Mouse (Mus musculus) mesoderm, embryonic 11.5 days (tissue): ENCODE results near the gene Tbx21.

Experiments
- DNase-seq: peaks from one replicate; pipeline ENCODE4 v3.0.0-alpha.2; 2012; ENCODE audit warnings: low read depth, low spot score

The Tbx21 gene

DNA sequence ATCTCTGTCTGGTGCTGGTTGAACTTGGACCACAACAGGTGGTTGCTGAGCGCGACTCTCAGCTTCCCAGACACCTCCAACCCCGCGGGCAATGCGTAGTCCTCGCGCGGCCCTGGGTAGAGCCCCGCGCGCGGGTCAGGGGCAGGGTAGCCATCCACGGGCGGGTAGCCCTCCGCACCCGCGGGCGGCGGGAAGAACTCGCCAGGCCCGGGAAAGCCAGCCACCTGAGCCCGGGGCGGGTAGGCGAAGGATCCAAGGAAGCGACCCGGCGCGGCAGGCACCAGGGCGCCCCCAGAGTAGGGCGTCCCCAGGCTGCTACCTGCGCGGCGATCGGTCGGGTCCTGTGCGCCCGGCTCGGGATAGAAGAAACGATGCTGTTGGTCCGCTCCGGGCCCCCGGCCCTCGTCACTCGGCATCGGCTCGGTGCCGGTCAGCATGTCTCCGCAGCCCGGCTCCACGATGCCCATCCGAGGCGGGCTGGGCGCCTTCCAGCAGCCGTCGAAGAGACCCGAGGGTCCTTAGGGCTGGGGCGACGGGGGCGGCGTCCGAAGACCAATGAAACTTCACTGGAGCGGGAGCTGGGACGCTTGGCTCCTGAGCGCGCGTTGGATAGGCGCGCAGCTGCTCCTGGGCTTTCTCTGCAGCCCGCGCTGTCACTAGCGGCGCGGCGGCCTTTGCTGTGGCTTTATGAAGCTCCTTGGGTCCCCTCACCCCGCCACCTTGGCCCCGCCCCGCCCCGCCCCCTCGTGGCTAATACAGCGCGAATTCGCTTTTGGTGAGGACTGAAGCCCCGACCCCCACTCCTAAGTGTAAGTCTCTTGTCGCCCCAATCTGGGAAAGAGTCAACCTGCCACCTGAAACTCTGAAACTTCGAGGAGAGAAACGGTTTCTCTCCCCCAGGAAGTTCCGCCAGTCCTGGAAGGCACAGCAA is at the start of gene Tbx21:
Tbx21 (minus strand) TSS at position 661 of the 931 bp plus-strand sequence.
- no peak for DNase-seq

DNA sequence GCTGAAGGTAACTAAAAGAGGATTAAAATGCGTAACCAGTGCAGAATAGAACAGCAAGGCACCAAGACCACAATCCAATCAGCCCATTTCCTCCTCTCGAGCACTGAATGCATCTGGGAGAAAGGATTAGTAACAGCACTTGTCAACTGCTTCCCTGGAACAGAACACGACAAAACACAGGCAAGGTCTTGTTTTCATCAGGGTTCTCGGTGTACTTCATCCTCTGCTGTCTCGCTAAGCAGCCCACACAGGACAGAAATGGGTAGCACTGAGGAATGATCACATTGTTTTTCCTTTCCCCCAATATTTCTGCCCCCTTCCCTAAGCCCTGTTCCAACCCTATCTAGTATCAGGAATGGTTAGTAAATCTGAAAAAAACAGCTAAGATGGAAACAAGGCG is 45.2 kb upstream of the Tbx21 start:
- DNase-seq = no peak

- DNase-seq = no peak
Measured at GRCm38 (mm10) chr11:97156999-97157398, 41.9 kb upstream of the Tbx21 start.

DNA sequence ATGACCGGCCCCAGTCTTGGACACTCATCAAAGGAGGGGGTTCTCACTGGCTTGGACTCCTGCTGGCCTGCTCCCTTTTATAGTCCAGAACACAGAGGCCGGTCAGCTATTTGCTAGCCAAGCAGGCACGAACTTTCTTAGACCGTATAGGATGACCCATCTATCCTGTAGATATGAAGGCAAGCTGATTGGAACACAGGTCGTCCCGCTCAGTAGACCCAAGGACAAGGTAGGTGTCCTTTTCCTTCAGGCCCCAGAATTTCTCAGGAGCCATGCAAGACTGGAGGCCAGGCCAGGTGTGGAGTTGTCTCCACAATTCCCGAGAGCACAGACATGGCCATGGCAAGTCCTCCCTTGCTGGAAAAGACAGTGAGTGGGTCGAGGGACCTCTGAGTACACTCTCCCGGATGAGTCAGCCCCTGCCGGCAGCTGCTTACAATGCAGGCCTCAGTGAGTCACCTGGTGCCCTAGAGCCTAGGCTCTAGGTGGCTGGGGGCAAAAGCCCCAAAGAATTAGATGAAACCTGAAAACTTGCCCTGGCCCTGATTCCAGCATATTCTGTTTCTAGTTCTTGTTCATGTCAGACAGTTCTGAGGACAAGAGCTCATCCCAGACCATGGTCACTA is 37.6 kb upstream of the Tbx21 start:
- DNase-seq = no peak

DNA sequence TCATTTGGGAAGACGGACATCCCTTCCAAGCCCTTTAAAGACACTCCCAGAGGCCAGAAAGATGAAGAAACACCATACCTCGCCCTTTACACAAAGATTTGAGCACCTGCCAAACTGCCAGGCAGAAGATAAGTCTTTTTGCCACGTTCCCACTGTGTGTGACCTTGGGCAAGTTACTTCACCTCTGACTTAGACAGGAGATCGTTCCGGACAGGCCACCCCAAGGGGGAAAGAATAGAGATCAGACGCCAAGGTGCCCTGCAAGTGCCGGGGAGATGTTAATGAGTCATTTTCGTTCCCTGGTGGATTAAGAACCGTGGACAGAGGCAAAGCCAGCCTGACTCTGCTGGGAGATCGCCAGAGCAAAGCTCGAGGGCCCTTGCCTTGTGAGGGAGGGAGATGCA is 36.9 kb upstream of the Tbx21 start:
- no peak for DNase-seq

- no peak for DNase-seq
Measured at GRCm38 (mm10) chr11:97151343-97151801, 36.2 kb upstream of the Tbx21 start, which contains the start of gene Tbkbp1. Gene Tbkbp1, minus strand, starts transcription at chr11:97151495.

- peak; percentile 88 for DNase-seq
Measured at GRCm38 (mm10) chr11:97150411-97151330, 35.5 kb upstream of the Tbx21 start.

GRCm38 (mm10) chr11:97149995-97150410 is 34.9 kb upstream of the Tbx21 start:
- no peak for DNase-seq

DNA sequence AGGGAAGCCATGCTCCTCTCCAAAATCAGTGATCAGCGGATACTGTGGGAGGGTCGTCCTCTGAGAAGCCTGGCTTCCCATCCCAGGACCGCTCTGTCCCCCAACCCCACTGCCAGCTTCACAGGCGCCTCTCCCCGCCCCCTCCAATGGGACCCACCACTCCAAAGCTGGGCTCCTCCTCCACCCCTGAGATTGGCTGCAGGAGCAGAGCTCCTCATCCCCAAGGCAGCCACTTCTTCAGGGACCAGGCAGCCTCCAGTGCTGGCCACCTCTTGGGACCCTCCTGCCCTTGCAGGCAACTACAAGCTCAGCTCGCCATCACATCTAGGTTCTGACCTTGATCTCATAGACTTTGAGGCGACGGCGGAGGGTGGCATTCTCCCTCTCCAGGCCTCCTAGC is 33.9 kb upstream of the Tbx21 start:
- DNase-seq = no peak

DNA sequence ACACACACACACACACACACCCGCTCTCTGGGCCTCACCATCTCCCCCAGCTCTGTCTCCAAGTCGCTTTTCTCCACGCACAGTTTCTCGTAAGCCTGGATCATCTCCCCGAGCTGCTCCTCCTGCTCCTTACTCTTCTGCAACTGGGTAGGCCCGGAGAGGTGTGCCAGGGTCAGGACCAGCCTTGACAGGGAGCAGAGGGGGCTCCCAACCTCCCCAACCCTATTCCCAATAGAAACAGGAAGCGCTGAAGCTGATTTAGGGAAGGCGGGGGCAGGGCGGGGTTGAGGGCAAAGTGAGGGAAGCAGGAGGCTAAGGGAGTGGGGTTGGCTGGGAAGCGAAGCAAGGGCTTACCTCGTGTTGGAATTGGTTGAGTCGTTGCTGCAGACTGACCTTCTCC is 33.5 kb upstream of the Tbx21 start:
- DNase-seq = no peak

DNA sequence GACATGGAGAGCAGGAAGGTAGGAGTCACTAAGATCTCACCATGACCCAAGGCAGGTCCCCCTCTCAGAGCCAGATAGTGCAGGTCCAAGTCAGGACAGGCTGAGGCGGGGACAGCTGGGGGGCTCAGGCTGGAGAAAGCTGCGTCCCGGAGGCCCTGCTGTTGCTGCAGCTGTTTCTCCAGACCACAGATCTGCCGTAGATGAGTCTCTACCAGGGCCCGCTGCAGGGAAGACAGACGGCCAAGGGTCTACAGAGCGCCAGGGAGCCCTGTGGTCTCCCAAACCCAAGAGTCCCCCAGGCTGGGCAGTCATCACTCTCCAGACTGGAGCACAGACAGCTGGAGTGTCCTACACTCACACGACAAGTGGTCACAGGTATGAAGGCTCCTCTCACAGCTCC is 32.2 kb upstream of the Tbx21 start:
- no peak for DNase-seq

GRCm38 (mm10) chr11:97146724-97147123 is 31.6 kb upstream of the Tbx21 start:
- DNase-seq = peak; percentile 82

- no peak for DNase-seq
Measured at GRCm38 (mm10) chr11:97145951-97146350, 30.8 kb upstream of the Tbx21 start.

DNA sequence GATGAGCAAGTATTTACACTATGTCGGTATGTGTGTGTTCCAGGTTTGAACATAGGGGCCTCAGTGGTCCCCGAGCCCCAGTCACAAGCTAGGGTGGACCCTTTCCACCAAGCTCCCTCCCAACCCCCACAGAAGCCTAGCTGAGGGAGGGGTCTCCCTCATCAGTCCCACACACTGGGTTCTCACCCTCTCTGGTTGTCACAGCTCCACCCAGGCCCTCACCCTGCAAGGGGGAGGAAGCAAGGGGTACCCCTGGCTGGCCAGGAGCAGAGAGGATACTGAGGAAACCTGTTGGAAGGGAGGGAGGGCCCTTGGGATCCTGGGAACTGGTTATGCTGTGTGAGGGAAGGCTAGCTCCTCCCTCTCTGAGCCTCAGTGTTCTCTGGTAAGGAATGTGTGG is 30.2 kb upstream of the Tbx21 start:
- DNase-seq = no peak

- no peak for DNase-seq
Measured at GRCm38 (mm10) chr11:97143196-97143900, 28.2 kb upstream of the Tbx21 start.

- DNase-seq = no peak
Measured at GRCm38 (mm10) chr11:97142159-97142608, 27.1 kb upstream of the Tbx21 start.

DNA sequence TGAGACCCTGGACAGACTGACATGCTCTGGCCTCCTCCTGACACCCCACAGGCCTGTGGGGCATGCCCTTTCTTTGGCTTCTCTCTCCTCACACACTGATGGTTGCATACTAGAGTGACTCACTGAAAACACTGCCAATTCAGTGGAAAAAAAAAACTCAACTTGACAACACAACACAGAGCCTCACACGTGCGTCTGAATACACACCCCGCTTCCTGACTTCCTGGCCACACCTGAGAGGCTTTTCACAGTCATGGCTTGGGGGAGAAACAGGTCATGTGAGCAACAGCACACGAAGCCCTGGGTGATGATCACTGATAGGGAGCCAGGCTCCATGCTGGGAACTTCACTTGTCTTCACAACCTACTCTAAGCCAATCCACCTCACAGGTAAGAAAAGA is 25.7 kb upstream of the Tbx21 start:
- DNase-seq = no peak

DNA sequence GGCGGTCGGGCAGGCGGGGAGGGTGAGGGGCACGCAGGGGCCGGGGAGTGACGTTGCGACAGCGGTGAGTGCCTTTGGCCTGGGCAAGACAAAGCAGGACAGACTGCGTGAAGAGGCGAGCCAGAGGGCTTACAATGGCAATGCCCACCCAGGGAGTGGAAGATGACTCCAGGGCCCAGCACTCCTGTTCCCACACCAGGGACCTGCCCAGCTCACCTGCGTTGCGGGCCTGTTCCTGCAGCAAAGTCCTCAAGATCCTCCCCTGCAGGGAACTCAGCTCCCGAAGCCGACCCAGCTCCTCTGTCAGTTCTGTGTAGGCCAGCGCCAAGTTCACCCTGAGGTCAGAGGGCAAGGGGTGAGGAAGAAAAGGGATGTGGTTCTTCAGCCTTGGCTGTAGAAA is 24.1 kb upstream of the Tbx21 start:
- DNase-seq = no peak

DNA sequence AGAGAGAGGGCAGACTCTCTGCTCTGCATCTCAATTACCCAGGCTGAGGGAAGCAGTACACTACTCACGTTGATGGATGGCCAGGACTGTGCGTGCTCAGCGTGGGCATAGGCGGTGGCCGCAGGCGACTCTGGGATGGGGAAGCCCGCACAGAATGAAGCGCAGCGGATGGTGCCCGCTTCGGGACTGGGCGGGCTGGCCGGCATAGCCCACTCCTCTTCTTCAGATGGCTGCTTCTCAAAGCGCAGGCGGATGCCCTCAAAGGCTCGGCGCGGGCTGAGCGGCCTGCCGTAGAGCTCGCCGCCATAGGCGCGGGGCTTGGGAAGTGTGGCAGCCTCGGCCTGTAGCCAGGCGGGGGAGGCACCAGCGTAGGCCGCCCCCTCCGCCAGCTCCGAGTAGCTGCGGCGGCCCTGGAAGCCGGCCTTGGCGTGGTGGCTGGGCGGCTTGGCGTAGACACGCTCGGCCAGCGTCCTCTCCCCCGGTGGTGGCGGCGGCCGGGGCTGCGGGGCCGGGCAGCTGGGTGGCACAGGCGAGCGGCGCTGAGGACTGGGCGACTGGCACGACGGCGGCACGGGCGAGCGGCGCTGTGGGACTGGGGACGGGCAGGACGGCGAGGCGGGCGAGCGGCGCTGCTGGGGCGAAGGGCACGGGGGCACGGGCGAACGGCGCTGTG is 23.6 kb upstream of the Tbx21 start:
- DNase-seq = no peak

DNA sequence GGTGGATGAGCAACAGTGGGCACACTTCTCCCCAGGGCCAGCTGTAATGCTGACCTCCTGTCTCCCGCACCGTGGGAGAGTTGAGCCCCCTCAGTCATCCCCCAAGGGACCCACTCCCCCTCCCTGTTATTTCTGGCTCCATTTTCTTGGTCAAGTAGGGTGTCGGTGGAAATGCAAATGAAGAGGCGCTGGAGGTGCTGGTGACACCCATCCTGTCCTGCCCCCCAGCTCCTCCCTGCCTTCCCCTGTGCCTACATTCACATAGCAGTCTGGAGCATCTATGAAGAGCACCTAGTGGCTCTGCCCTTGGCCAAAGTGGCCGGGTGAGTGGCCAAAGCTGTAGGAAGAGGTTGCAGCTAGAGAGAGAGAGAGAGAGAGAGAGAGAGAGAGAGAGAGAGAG is 18.1 kb upstream of the Tbx21 start:
- DNase-seq = no peak
